Mouse (Mus musculus) neural tube, embryonic 12.5 days (tissue): ENCODE data around the gene Xxylt1. TPM values are rescaled to one million over a fixed set of nuclear protein-coding genes. Genes with fewer than 3 reads are reported as not detected.

Source experiments
- ATAC-seq: fragments of 200-750 bp; cut with Nextera tagmentation; 2 replicates; pipeline ENCODE4 v1.8.0; 2017; ENCODE audit warnings: low read depth, mild to moderate bottlenecking, moderate TSS enrichment, moderate library complexity; ENCODE audit not compliant: low FRiP score
- H3K27ac ChIP-seq: fragments of 300-500 bp; sonication (generic); 2 replicates; pipeline ENCODE4 v1.5.1; 2016
- H3K27me3 ChIP-seq: fragments of 300-500 bp; sonication (generic); replicated peaks from 2 replicates; pipeline ENCODE4 v1.6.1; 2016; ENCODE audit warnings: mild to moderate bottlenecking
- H3K36me3 ChIP-seq: fragments of 300-500 bp; sonication (generic); 2 replicates; pipeline ENCODE4 v1.6.1; 2016; ENCODE audit warnings: mild to moderate bottlenecking
- H3K4me1 ChIP-seq: fragments of 300-500 bp; sonication (generic); 2 replicates; pipeline ENCODE4 v1.6.1; 2016
- H3K4me2 ChIP-seq: fragments of 300-500 bp; sonication (generic); replicated peaks from 2 replicates; pipeline ENCODE4 v1.6.1; 2016; ENCODE audit warnings: mild to moderate bottlenecking
- H3K4me3 ChIP-seq: fragments of 300-500 bp; sonication (generic); 2 replicates; pipeline ENCODE4 v1.5.1; 2016
- H3K9ac ChIP-seq: fragments of 300-500 bp; sonication (generic); 2 replicates; pipeline ENCODE4 v1.6.1; 2016; ENCODE audit warnings: mild to moderate bottlenecking
- H3K9me3 ChIP-seq: fragments of 300-500 bp; sonication (generic); 2 replicates; pipeline ENCODE4 v1.6.1; 2016; ENCODE audit warnings: mild to moderate bottlenecking
- WGBS: fragments of 180-500 bp; shearing (Covaris S2); methylation state at CpG from one replicate; pipeline ENCODE4 v1.1.7; 2016; 5-methylcytosine and 5-hydroxymethylcytosine counted together
- polyA plus RNA-seq: library from polyadenylated mRNA; unstranded; fragments of >200 nt; fragmentation: Nextera tagmentation; extraction: Ambion mirVana; gene quantifications from 2 replicates; pipeline ENCODE4 v1.2.1, GENCODE M21; 2016

The Xxylt1 gene
- 14.6 and 15.7 TPM in 2 replicates for polyA plus RNA-seq

DNA sequence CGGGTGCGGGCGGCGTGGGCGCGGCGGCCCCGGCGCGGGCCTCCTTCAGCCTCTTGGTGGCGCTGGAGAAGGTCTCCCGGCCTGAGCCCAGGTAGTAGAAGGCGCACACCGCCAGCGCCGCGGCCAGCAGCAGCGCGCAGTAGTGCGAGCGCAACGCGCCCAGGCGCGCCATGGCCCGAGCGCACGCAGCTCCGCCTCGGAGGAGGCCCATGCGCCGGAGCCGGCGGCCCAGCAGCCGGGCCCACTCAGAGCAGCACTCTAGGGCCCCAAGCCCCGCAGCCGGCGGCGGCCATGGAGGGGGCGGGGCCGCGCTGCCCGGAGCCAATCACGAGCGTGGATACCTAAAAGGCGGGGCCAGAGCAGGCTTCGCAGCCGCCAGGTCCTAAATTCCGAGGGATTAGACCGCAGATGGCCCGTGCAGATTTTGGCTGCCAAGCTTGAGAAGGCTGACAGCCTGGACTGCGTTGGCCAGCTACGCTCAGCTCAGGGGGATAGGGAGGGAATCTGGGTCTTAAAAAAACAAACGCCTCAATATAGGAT is at the start of gene Xxylt1:
Xxylt1 (minus strand) TSS at position 308 of the 540 bp plus-strand sequence.
- peak within 1 kb of the TSS; percentile 80 for H3K4me3 ChIP-seq
- peaks cover 11% of the 10 kb centered on the region for H3K4me1 ChIP-seq
- peak within 1 kb of the TSS; percentile 98 for H3K4me2 ChIP-seq
- H3K9me3 ChIP-seq: no peaks in the 10 kb centered on the region
- WGBS: under 1% methylated on average over 54 of the region's 54 CpGs
- H3K9ac ChIP-seq: peak within 1 kb of the TSS; percentile 76
- no peaks in the 10 kb centered on the region for H3K36me3 ChIP-seq
- no peaks in the 10 kb centered on the region for H3K27me3 ChIP-seq
- ATAC-seq: peak; percentile 98
- H3K27ac ChIP-seq: peak within 1 kb of the TSS; percentile 77

DNA sequence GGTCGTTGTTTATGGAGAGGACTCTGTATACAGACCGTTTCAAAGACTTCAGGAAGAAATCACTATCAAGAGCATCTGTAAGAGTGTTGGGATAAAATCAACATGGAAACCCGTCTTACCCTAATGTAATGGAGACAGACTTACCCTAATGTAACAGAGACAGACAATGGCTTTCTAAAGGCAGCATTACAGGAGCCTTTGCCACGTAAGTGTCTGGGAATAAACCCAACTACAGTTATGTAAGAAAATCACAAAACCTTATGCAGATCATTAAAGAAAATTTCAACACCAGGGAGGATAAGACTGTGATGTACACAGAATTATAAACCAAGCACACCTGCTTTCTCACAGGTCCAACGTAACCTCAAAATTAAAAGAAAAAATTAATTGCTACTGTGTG is 46.9 kb upstream of the Xxylt1 start:
- Histone ChIP-seq H3K9ac (no peak overlapping the region), H3K4me1 (no peaks in the 10 kb centered on the region), H3K9me3 (no peaks in the 10 kb centered on the region), H3K36me3 (peaks cover 14% of the 10 kb centered on the region), H3K27me3 (no peaks in the 10 kb centered on the region), H3K4me3 (no peak overlapping the region), H3K27ac (no peak overlapping the region), H3K4me2 (no peak overlapping the region)
- ATAC-seq: no peak
- 91% methylated on average over 5 of the region's 5 CpGs for WGBS

DNA sequence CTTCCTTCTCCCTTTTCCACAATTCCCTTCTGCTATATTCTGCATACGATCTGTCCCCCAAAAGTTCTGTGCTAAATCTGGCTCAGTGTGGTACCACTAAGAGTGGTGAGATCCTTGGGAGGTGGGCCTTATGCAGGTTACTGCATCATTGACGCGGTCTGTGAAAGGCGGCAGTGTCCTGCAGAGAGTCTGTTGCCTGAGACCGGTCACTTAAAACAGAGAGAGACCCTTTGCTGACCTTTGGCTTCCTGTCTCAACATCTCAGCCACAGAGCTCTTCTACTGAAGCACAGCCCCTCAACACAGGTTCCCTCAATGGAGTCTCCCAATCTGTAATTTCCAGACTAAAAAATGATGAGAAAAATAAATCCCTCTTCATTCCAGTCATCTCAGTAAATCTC is 43.8 kb upstream of the Xxylt1 start:
- 64% methylated on average over 5 of the region's 5 CpGs for WGBS
- no peaks in the 10 kb centered on the region for H3K27me3 ChIP-seq
- no peaks in the 10 kb centered on the region for H3K4me1 ChIP-seq
- no peak overlapping the region for H3K4me2 ChIP-seq
- H3K4me3 ChIP-seq: no peak overlapping the region
- H3K9me3 ChIP-seq: no peaks in the 10 kb centered on the region
- no peak overlapping the region for H3K9ac ChIP-seq
- H3K27ac ChIP-seq: no peak overlapping the region
- peaks cover 5% of the 10 kb centered on the region for H3K36me3 ChIP-seq
- ATAC-seq: no peak

DNA sequence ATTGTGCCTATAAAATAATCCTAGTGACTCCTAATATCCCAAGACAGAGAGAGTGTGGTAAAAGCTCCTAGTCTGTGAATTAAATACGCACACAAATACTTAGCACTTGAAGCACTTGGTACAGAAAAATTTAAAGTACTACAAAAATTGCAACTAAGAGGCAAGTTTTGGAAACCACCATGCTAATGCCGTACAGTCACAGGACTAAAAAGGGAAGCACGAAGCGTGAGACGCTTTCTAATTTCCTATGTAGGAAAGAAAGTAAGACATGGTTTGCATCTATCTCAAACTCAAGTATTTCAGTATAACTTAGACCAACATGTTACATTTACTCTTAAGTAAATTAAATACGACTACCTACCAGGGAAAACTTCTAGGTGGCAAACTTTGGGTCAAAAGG is 40.4 kb upstream of the Xxylt1 start:
- H3K4me2 ChIP-seq: no peak overlapping the region
- 93% methylated on average over 6 of the region's 6 CpGs for WGBS
- ATAC-seq: no peak
- peaks cover 3% of the 10 kb centered on the region; the same call in 1 of the 2 replicates for H3K36me3 ChIP-seq
- no peaks in the 10 kb centered on the region for H3K9me3 ChIP-seq
- H3K4me1 ChIP-seq: no peaks in the 10 kb centered on the region
- H3K4me3 ChIP-seq: no peak overlapping the region
- no peak overlapping the region for H3K27ac ChIP-seq
- no peaks in the 10 kb centered on the region for H3K27me3 ChIP-seq
- H3K9ac ChIP-seq: no peak overlapping the region

DNA sequence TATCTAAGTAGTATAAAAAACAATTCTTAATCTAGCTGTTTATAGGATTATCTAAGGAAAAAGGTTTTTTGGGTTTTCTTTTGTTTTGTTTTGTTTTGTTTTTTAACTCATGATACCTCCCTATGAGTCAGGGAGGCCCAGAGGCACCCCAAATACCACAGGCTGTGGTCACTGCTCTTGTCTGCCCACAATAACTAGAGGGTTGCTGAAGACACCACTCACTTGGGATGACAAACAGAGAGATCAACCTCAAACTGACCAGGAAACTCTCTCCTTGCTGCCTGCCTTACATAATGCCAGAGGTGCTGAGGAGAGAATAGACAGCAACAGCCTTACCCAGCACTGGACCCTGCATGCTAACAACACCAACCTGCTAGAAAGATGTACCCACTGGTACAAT is 32.4 kb upstream of the Xxylt1 start:
- Histone ChIP-seq H3K27ac (no peak overlapping the region), H3K36me3 (peaks cover 31% of the 10 kb centered on the region), H3K4me2 (no peak overlapping the region), H3K4me3 (no peak overlapping the region), H3K27me3 (no peaks in the 10 kb centered on the region), H3K4me1 (no peaks in the 10 kb centered on the region), H3K9me3 (no peaks in the 10 kb centered on the region), H3K9ac (no peak overlapping the region)
- no peak for ATAC-seq

DNA sequence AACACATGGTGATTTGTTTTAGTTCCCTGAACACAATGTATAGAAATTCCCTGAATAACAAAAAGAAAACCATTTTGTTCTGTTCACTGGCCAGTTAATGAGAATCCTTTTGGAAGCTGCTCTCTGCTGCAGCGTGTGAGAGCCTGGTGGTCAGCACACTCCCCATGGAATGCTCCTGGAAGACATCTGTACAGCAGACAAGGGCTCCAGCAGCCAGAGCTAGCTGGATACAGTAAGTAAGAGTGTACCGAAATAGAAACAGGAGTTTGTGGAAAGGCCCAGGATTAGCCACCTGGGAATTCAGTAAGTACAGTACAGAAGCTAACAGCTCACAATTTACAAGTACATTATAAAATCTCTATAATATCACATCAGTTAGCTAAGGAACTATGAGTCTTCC is 20.1 kb upstream of the Xxylt1 start:
- ATAC-seq: no peak
- Histone ChIP-seq H3K4me2 (no peak overlapping the region), H3K4me1 (no peaks in the 10 kb centered on the region), H3K36me3 (peaks cover 32% of the 10 kb centered on the region), H3K9me3 (no peaks in the 10 kb centered on the region), H3K9ac (no peak overlapping the region), H3K27ac (no peak overlapping the region), H3K4me3 (no peak overlapping the region), H3K27me3 (no peaks in the 10 kb centered on the region)
- WGBS: 80% methylated on average over 2 of the region's 2 CpGs

DNA sequence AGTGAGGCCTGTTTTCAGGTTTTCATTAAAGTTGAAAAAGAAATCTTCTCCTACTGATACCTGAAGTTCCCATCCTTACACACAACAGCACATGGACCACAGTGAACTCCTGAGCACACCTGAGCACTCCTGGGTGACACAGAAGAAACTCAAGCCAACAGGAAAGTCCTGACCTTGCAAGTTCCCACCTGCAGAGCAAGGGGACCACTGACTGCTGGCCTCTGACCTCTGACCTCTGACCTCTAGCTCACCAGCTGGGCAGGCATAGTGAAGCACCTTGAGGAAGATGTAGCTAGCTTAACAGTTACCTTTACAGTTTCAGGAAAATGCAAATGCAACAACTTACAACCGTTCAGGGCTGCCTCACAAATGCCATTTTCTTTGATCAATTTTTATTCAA is 18.7 kb upstream of the Xxylt1 start:
- H3K4me3 ChIP-seq: no peak overlapping the region
- H3K36me3 ChIP-seq: peaks cover 32% of the 10 kb centered on the region
- no peak overlapping the region for H3K4me2 ChIP-seq
- no peak for ATAC-seq
- 76% methylated on average over 1 of the region's 1 CpGs for WGBS
- no peak overlapping the region for H3K27ac ChIP-seq
- H3K4me1 ChIP-seq: no peaks in the 10 kb centered on the region
- H3K9me3 ChIP-seq: no peaks in the 10 kb centered on the region
- no peak overlapping the region for H3K9ac ChIP-seq
- H3K27me3 ChIP-seq: no peaks in the 10 kb centered on the region

DNA sequence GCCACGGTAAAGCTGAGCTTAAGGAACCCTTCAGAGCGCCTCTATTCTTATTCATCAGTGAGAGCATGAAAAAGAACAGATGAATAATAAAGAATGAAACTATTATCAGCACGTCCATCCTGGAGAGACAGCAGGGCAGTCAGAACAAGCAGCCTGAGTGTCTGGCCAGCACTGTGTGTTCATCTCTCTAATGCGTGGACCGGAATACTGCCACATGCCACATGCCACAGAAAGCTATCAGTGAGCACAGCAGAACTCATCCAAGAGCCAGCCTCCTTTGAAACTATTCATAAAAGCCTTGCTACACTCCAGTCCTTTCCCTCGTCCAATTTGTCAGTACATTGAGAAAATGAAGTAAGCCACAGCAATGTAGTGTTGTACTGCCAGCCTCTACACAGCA is 12.8 kb upstream of the Xxylt1 start:
- H3K4me1 ChIP-seq: no peaks in the 10 kb centered on the region
- H3K9ac ChIP-seq: no peak overlapping the region
- ATAC-seq: no peak
- H3K4me2 ChIP-seq: no peak overlapping the region
- no peaks in the 10 kb centered on the region for H3K9me3 ChIP-seq
- H3K4me3 ChIP-seq: no peak overlapping the region
- H3K27ac ChIP-seq: no peak overlapping the region
- H3K36me3 ChIP-seq: peaks cover 5% of the 10 kb centered on the region; the same call in 1 of the 2 replicates
- 68% methylated on average over 6 of the region's 6 CpGs for WGBS
- no peaks in the 10 kb centered on the region for H3K27me3 ChIP-seq

DNA sequence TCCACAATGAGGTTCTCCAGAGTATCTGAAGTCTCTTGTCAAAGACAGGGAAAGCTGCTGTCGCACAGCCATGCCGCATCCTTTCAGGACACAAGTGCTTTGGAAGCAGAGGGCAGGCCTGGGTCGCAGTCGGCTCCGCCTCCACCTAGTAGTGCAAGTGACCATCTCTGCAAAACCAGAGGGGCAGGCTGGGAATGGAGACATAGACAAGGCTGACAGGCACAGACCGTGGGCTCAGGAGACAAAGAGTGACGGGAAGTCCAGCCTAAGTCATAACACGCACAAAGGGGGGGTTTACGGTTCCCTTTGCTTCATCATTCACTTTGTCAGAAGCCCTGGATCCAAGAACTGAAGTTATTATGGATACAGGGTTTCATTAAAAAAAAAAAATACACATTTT is 12.0 kb upstream of the Xxylt1 start:
- no peak overlapping the region for H3K4me3 ChIP-seq
- ATAC-seq: no peak
- no peaks in the 10 kb centered on the region for H3K27me3 ChIP-seq
- no peaks in the 10 kb centered on the region for H3K9me3 ChIP-seq
- H3K4me1 ChIP-seq: no peaks in the 10 kb centered on the region
- no peak overlapping the region for H3K9ac ChIP-seq
- no peak overlapping the region for H3K4me2 ChIP-seq
- H3K36me3 ChIP-seq: peaks cover 3% of the 10 kb centered on the region; the same call in 1 of the 2 replicates
- no peak overlapping the region for H3K27ac ChIP-seq
- 44% methylated on average over 9 of the region's 9 CpGs for WGBS

DNA sequence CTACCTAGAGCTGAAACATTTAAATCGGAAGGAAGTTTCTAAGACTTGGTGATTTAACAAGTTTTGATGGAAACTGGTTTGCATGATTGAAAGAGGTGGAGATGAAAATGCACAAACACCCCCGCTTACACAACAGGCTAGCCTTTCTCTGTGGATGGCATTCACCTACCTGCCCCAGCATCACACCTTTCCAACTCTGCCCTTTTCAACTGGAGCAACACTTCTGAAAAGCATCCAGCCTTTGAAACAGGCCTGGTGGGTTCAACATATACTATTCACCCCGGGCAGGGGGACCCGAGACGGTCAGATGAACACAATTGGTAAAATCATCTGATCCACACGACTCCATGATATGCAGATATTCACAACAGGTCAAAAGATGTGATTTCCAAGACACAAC is 659 bp upstream of the Xxylt1 start:
- peak overlapping the region; percentile 98 for H3K4me2 ChIP-seq
- no peak overlapping the region for H3K4me3 ChIP-seq
- H3K9me3 ChIP-seq: no peaks in the 10 kb centered on the region
- 76% methylated on average over 6 of the region's 6 CpGs for WGBS
- no peak for ATAC-seq
- peaks cover 11% of the 10 kb centered on the region for H3K4me1 ChIP-seq
- no peak overlapping the region for H3K9ac ChIP-seq
- no peaks in the 10 kb centered on the region for H3K27me3 ChIP-seq
- H3K36me3 ChIP-seq: no peaks in the 10 kb centered on the region
- no peak overlapping the region for H3K27ac ChIP-seq

DNA sequence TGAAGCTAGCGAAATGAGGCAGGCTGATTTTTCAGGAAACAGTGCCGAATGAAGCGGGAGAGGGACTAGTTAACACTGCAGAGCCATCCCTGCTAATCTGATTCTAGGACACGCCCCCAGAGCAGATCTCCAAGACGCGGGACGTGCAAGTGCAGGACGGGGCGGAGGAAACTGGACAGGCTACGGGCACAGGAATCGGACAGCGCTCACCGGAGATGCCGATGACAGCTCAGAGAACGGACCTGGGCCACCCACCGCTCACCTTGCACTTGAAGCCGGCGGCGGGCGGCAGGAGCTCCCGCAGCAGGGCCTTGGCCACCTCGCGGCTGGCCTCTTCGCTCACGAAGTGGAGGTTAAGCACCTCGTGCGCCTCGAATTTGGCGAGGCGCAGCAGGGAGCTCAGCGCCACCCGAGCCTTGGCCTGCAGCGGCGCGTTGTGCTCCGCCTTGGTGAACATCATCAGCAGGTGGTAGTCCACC is 620 bp downstream of the Xxylt1 start:
- WGBS: under 1% methylated on average over 36 of the region's 36 CpGs
- ATAC-seq: peak; percentile 70
- no peaks in the 10 kb centered on the region for H3K9me3 ChIP-seq
- H3K9ac ChIP-seq: peak overlapping the region; percentile 76
- H3K4me3 ChIP-seq: peak overlapping the region; percentile 80
- peak overlapping the region; percentile 98 for H3K4me2 ChIP-seq
- no peaks in the 10 kb centered on the region for H3K36me3 ChIP-seq
- H3K27me3 ChIP-seq: no peaks in the 10 kb centered on the region
- peaks cover 11% of the 10 kb centered on the region for H3K4me1 ChIP-seq
- peak overlapping the region; percentile 77 for H3K27ac ChIP-seq

DNA sequence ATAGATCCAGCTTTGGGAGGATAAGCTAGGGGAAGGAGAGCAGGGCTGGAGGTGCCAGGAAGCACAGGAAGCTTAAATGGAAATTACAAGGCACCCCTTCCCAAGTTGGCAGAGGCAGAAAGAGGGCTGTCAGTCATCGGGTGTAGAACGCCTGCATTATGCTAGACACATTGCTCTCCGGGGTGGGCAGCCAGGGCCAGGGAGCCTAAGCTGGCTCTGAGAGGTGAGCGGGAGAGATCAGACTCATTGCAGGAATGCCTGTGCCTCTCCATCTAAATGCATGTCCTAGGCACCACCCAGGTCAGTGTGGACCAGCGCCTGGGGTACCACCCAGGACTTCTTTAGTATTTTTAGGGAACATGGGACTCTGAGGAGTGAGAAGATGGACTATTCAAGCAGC is 3.8 kb downstream of the Xxylt1 start:
- Histone ChIP-seq H3K27me3 (no peaks in the 10 kb centered on the region), H3K9me3 (no peaks in the 10 kb centered on the region), H3K9ac (no peak overlapping the region), H3K4me1 (peaks cover 11% of the 10 kb centered on the region), H3K27ac (no peak overlapping the region), H3K36me3 (no peaks in the 10 kb centered on the region), H3K4me2 (no peak overlapping the region), H3K4me3 (no peak overlapping the region)
- WGBS: 97% methylated on average over 5 of the region's 5 CpGs
- ATAC-seq: no peak

DNA sequence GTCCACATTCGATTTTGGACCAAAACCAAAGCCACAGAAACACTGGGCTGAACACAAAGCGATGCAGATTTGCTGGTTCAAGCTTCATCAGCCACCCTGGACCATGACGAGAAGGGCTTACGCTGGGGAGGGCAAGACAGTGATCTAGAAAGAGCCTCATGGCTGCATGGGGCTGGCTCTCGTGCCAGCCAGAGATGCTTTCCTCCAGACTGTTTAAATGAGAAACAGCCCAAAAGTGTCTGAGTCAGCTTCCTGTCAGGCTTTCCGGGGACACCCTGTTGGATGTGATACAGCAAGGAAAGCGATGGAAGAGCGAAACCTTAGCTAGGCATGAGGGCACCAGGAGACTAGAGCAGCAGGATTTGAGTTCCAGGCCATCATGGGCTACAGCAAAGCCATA is 4.8 kb downstream of the Xxylt1 start:
- H3K4me3 ChIP-seq: no peak overlapping the region
- peaks cover 11% of the 10 kb centered on the region for H3K4me1 ChIP-seq
- ATAC-seq: no peak
- no peak overlapping the region for H3K27ac ChIP-seq
- WGBS: 88% methylated on average over 8 of the region's 8 CpGs
- no peaks in the 10 kb centered on the region for H3K27me3 ChIP-seq
- no peaks in the 10 kb centered on the region for H3K36me3 ChIP-seq
- H3K4me2 ChIP-seq: no peak overlapping the region
- H3K9me3 ChIP-seq: no peaks in the 10 kb centered on the region
- H3K9ac ChIP-seq: no peak overlapping the region
